Mouse (Mus musculus) intestine, embryonic 14.5 days (tissue): ENCODE measurements around the gene Etv2. TPM values are rescaled to one million over a fixed set of nuclear protein-coding genes. Genes with fewer than 3 reads are reported as not detected.

ENCODE experiments used
- ATAC-seq: fragments of 200-750 bp; cut with Nextera tagmentation; replicated peaks from 2 replicates; pipeline ENCODE4 v1.8.0; 2017; ENCODE audit warnings: low read depth, moderate number of reproducible peaks, moderate TSS enrichment, moderate library complexity; ENCODE audit not compliant: low FRiP score, low TSS enrichment
- DNase-seq: peaks from one replicate; pipeline ENCODE4 v3.0.0-alpha.2; 2018; ENCODE audit warnings: low spot score
- H3K27ac ChIP-seq: fragments of 300-500 bp; sonication (generic); 2 replicates; pipeline ENCODE4 v1.5.1; 2014; ENCODE audit warnings: low read depth, mild to moderate bottlenecking, control low read depth
- H3K27me3 ChIP-seq: fragments of 300-500 bp; sonication (generic); replicated peaks from 2 replicates; pipeline ENCODE4 v1.6.1; 2014; ENCODE audit warnings: low read length, control low read depth; ENCODE audit not compliant: control insufficient read depth, insufficient read depth
- H3K36me3 ChIP-seq: fragments of 300-500 bp; sonication (generic); 2 replicates; pipeline ENCODE4 v1.6.1; 2014; ENCODE audit warnings: low read length, control low read depth; ENCODE audit not compliant: control insufficient read depth, insufficient read depth
- H3K4me1 ChIP-seq: fragments of 300-500 bp; sonication (generic); replicated peaks from 2 replicates; pipeline ENCODE4 v1.6.1; 2014; ENCODE audit warnings: low read length, control low read depth, mixed read lengths; ENCODE audit not compliant: control insufficient read depth, insufficient read depth
- H3K4me2 ChIP-seq: fragments of 300-500 bp; sonication (generic); 2 replicates; pipeline ENCODE4 v1.6.1; 2014; ENCODE audit warnings: low read length
- H3K4me3 ChIP-seq: fragments of 300-500 bp; sonication (generic); 2 replicates; pipeline ENCODE4 v1.5.1; 2014; ENCODE audit warnings: low read depth, low read length, control low read depth, mixed read lengths
- H3K9ac ChIP-seq: fragments of 300-500 bp; sonication (generic); 2 replicates; pipeline ENCODE4 v1.6.1; 2014; ENCODE audit warnings: mild to moderate bottlenecking, low read length
- H3K9me3 ChIP-seq: fragments of 300-500 bp; sonication (generic); 2 replicates; pipeline ENCODE4 v1.6.1; 2016; ENCODE audit warnings: low read length, control low read depth; ENCODE audit not compliant: control insufficient read depth
- WGBS: fragments of 180-500 bp; shearing (Covaris S2); extraction: QIAGEN DNeasy Blood & Tissue Kit; methylation state at CpG from one replicate; pipeline ENCODE4 v1.1.7; 2014; 5-methylcytosine and 5-hydroxymethylcytosine counted together
- polyA plus RNA-seq: library from polyadenylated mRNA; unstranded; fragments of >200 nt; fragmentation: Nextera tagmentation; extraction: Ambion mirVana; gene quantifications from 2 replicates; pipeline ENCODE4 v1.2.1, GENCODE M21; 2014

Etv2 gene
- polyA plus RNA-seq = not detected in 2 replicates

- peaks cover 7% of the 10 kb centered on the region for H3K36me3 ChIP-seq
- 0 out of 2 replicates have a peak, but pooled peaks cover 4% of the 10 kb centered on the region for H3K4me1 ChIP-seq
- peak within 1 kb of the TSS; percentile 28 for H3K4me2 ChIP-seq
- H3K9ac ChIP-seq = no peak within 1 kb of the TSS
- H3K27me3 ChIP-seq = peaks cover 59% of the 10 kb centered on the region
- ATAC-seq (no peak), DNase-seq (no peak)
- WGBS = 6% methylated on average over 5 of the region's 5 CpGs
- no peaks in the 10 kb centered on the region for H3K9me3 ChIP-seq
- H3K4me3 ChIP-seq = peak within 1 kb of the TSS; percentile 16; the same call in 1 of the 2 replicates
- H3K27ac ChIP-seq = no peak within 1 kb of the TSS
Observed at GRCm38 (mm10) chr7:30635752-30636151, at the start of gene Etv2. Gene Etv2 (minus strand): TSS chr7:30635852.

- peaks cover 15% of the 10 kb centered on the region for H3K27me3 ChIP-seq
- no peaks in the 10 kb centered on the region for H3K4me1 ChIP-seq
- ATAC-seq = no peak
- peaks cover 2% of the 10 kb centered on the region; the same call in 1 of the 2 replicates for H3K9me3 ChIP-seq
- no peak overlapping the region for H3K27ac ChIP-seq
- no peak overlapping the region for H3K4me3 ChIP-seq
- H3K9ac ChIP-seq = no peak overlapping the region
- no peak for DNase-seq
- H3K4me2 ChIP-seq = no peak overlapping the region
- WGBS = 77% methylated on average over 2 of the region's 2 CpGs
- no peaks in the 10 kb centered on the region for H3K36me3 ChIP-seq
Observed at GRCm38 (mm10) chr7:30683425-30683824, 47.8 kb upstream of the Etv2 start.

GRCm38 (mm10) chr7:30681897-30682296, 46.2 kb upstream of the Etv2 start:
- Histone ChIP-seq H3K4me2 (no peak overlapping the region), H3K4me3 (no peak overlapping the region), H3K9ac (no peak overlapping the region), H3K27ac (no peak overlapping the region), H3K4me1 (no peaks in the 10 kb centered on the region), H3K27me3 (0 out of 2 replicates have a peak, but pooled peaks cover under 1% of the 10 kb centered on the region), H3K9me3 (peaks cover 3% of the 10 kb centered on the region; the same call in 1 of the 2 replicates), H3K36me3 (no peaks in the 10 kb centered on the region)
- no peak for ATAC-seq
- 54% methylated on average over 5 of the region's 5 CpGs for WGBS
- no peak for DNase-seq

GRCm38 (mm10) chr7:30678263-30678975, 42.8 kb upstream of the Etv2 start:
- H3K27ac ChIP-seq = no peak overlapping the region
- whole genome bisulfite sequencing = 66% methylated on average over 5 of the region's 5 CpGs
- DNase-seq = no peak
- no peak overlapping the region for H3K9ac ChIP-seq
- H3K36me3 ChIP-seq = no peaks in the 10 kb centered on the region
- no peak for ATAC-seq
- no peaks in the 10 kb centered on the region for H3K4me1 ChIP-seq
- peaks cover 3% of the 10 kb centered on the region; the same call in 1 of the 2 replicates for H3K9me3 ChIP-seq
- H3K27me3 ChIP-seq = no peaks in the 10 kb centered on the region
- H3K4me3 ChIP-seq = no peak overlapping the region
- no peak overlapping the region for H3K4me2 ChIP-seq

- Histone ChIP-seq H3K4me1 (no peaks in the 10 kb centered on the region), H3K36me3 (no peaks in the 10 kb centered on the region), H3K9ac (no peak within 1 kb of the TSS), H3K27ac (no peak within 1 kb of the TSS), H3K9me3 (no peaks in the 10 kb centered on the region), H3K4me3 (no peak within 1 kb of the TSS), H3K4me2 (no peak within 1 kb of the TSS), H3K27me3 (no peaks in the 10 kb centered on the region)
- DNase-seq (no peak), ATAC-seq (no peak)
- WGBS = 68% methylated on average over 9 of the region's 9 CpGs
Observed at GRCm38 (mm10) chr7:30671480-30671879, 35.8 kb upstream of the Etv2 start, which contains the start of gene Pmis2. Gene Pmis2 (minus strand): TSS chr7:30671605.

DNA sequence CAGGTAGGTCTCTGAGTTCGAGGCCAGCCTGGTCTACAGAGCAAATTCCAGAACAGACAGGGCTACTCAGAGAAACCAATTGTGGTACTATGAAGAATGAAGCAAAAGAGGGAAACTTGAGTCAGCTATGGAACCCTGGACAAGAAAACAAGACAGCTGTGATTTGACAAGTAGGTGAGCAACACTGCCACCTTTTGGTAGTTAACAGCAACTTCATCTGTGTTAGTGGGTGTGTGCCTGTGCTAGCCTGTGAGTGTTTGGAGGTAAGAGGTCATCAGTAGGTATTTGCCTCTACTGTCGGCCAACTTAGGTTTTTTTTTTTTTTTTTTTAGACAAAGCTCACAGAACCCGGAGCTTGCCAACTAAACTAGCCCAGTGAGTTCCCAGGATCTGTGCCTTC, 33.6 kb upstream of the Etv2 start:
- H3K27ac ChIP-seq = no peak overlapping the region
- no peak for ATAC-seq
- H3K27me3 ChIP-seq = no peaks in the 10 kb centered on the region
- no peaks in the 10 kb centered on the region for H3K9me3 ChIP-seq
- WGBS = 41% methylated on average over 3 of the region's 3 CpGs
- no peaks in the 10 kb centered on the region for H3K36me3 ChIP-seq
- H3K4me1 ChIP-seq = no peaks in the 10 kb centered on the region
- no peak overlapping the region for H3K9ac ChIP-seq
- H3K4me3 ChIP-seq = no peak overlapping the region
- H3K4me2 ChIP-seq = no peak overlapping the region
- DNase-seq = no peak

- no peaks in the 10 kb centered on the region for H3K9me3 ChIP-seq
- H3K4me2 ChIP-seq = peak overlapping the region; percentile 83
- ATAC-seq (0 out of 2 replicates have a peak, but pooled peaks have one; percentile 52), DNase-seq (peak; percentile 56)
- 5% methylated on average over 11 of the region's 11 CpGs for WGBS
- no peaks in the 10 kb centered on the region for H3K27me3 ChIP-seq
- H3K4me1 ChIP-seq = no peaks in the 10 kb centered on the region
- H3K27ac ChIP-seq = no peak overlapping the region
- peak overlapping the region; percentile 58 for H3K4me3 ChIP-seq
- peak overlapping the region; percentile 58 for H3K9ac ChIP-seq
- peaks cover 16% of the 10 kb centered on the region for H3K36me3 ChIP-seq
Observed at GRCm38 (mm10) chr7:30665321-30665720, 29.7 kb upstream of the Etv2 start.

DNA sequence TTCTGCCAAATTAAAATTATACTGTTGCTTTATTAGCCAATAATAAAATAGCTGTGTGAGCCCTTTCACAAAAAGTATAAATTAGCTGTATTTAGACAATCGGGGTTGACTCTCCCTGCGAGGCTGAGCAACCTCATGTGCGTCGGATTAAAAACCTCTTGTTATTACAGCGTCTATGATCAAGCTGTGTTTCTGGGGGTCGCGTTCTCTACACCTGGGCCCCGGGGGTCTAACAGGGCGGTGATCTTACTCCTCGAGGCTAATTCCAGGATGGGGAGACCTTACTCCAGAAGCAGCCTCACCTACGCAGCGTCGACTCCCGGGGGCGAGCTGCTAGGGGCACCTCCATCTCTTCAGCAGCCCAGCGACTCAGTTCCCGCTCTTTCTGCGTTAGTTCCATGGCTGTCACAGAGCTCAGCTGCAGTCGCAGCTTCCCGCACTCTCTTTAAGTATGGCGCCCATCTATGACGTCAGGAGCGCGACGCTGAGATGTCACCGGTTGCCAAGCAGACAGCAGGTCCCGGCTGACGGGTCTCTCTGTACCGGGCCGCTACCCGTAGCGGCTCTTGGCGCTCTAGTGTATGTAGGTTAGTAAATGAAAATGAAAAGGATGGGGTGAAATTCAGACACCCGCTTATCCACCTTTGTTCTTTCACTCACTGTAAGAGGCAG, 29.0 kb upstream of the Etv2 start, which contains the start of gene Haus5:
Gene Haus5, minus strand, starts transcription at position 466 of the 672 bp plus-strand sequence.
- H3K4me1 ChIP-seq = no peaks in the 10 kb centered on the region
- no peak within 1 kb of the TSS for H3K27ac ChIP-seq
- no peaks in the 10 kb centered on the region for H3K27me3 ChIP-seq
- DNase-seq = peak; percentile 99
- peaks cover 23% of the 10 kb centered on the region for H3K36me3 ChIP-seq
- peak within 1 kb of the TSS; percentile 58 for H3K4me3 ChIP-seq
- no peaks in the 10 kb centered on the region for H3K9me3 ChIP-seq
- peak within 1 kb of the TSS; percentile 58 for H3K9ac ChIP-seq
- WGBS = 1% methylated on average over 34 of the region's 34 CpGs
- H3K4me2 ChIP-seq = peak within 1 kb of the TSS; percentile 83
- ATAC-seq = peak; percentile 91
